Mouse (Mus musculus) right cerebral cortex, postnatal 14 days (tissue): Measurements from ENCODE around the gene Celf1.
"Not testable (repeated sequence)": the region's sequence is repeated elsewhere in the genome, so short reads cannot be mapped to it uniquely, and the experiment has no call there.

Source experiments
- DNase-seq: peaks from one replicate; pipeline ENCODE4 v3.0.0; 2022

Celf1 gene

DNA sequence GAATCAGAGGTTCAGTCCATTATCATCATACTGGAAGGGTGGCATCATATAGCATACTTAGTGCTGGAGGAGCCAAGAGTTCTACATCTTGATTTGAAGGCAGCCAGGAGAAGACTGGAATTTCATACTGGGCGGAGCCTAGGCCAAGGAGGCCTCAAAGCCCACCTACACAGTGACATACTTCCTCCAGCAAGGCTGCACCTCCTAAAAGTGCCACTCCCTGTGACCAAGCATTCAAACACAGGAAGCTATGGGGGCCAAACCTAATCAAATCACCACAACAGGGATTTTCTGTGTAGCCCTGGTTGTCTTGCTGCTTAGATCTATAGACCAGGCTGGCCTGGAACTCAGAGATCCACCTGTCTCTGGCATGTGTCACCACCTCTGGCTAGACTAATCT lies 83.8 kb downstream of the Celf1 start:
- DNase-seq = no peak

DNA sequence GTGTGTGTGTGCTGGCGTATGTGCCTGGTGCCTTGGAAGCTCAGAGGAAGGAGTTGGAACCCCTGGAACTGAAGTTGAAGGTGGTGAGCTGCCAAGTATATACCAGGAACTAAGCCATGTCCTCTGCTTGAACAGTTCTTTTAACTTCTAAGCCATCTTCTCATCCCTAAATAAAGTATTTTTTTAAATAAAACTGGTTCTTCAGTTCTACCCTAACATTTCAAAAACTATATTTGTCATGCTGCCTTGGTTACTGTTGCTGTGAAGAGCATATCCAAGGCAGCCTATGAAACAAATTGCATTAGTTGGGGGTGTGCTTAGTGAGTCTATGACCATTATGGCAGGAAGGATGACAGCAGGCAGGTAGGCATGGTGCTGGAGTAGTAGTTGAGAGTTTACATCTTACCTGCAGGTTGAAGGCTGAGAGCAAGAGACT lies 84.9 kb downstream of the Celf1 start:
- DNase-seq = no peak

DNA sequence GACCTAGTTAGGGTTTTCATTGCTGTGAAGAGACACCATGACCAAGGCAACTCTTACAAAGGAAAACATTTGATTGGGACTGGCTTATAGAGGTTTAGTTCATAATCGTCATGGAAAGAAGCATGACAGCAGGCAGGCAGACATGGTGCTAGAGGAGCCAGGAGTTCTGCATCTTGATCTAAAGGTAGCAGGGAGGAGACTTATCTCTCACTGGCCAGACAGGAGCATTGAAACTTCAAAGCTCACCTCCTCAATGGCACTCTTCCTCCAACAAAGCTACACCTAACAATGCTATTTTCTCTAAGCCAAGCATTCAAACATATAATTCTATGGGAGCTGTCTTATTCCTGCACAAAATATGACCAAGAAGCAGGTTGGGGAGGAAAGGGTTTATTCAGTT lies 86.3 kb downstream of the Celf1 start:
- no peak for DNase-seq

DNA sequence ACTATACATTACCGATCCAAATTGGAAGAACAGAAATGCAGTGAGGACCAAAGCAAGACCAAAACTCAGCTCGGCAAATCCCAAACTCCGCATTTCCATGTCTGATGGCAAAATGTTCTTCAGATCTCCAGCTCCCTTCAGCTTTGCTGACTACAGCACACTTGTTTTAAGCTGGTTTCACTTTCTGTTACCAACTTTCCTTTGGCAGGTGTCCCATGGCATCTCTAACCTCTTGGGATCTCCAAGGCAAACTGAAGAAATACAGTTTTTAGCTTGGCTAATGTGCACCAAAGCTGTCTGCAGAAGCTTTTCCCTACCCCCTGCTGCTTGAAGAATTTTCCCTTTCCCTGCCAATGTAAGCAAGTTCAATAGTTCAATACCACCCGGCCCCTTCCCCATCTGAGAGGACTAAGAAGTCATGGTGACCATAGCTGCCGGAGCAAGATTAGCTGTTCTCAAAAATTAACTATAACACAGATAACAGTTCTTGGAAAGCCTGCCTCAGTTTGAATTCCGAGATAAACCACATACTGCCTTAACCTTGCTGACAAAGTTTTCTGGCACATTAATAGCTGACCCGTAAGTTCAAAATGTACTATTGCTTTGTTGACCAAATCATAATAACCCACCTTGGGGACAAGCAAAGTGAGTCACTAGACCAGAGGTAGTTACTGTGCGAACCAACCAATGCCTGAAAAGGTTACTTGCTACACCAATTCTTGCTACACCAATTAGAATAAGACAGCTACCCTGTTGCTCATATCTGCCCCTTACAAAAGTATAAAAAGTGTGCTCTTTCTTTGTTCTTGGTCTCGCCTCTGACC lies 87.4 kb downstream of the Celf1 start:
- no peak for DNase-seq

DNA sequence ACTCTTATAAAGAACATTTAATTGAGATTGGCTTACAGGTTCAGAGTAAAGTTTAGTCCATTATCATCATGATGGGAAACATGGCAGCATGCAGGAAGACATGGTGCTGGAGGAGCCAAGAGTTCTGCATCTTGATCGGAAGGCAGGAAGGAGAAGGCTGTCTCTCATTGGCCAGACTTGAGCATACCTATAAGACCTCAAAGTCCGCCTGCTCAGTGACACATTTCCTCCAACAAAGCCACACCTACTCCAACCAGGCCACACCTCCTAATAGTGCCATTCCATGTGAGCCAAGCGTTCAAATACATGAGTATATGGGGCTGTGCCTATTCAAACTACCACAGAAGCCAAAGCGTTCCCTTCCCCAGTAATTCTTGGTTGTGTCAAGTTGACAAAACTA lies 91.0 kb downstream of the Celf1 start:
- DNase-seq = no peak

DNA sequence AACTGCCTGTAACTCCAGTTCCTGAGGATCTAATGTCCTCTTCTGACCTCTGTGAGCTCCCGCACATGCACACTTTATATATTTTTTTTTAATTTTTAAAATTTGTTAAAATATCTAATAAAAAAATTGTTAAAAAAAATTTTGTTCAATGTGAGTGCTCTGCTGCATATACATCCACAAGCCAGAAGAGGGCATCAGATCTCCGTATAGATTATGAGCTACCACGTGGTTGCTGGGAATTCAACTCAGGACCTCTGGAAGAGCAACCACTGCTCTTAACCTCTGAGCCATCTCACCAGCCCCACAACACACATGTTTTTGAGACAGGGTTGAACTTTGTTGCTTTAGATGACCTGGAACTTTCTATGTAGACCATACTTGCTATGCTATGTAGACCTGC lies 92.8 kb downstream of the Celf1 start:
- no peak for DNase-seq

DNA sequence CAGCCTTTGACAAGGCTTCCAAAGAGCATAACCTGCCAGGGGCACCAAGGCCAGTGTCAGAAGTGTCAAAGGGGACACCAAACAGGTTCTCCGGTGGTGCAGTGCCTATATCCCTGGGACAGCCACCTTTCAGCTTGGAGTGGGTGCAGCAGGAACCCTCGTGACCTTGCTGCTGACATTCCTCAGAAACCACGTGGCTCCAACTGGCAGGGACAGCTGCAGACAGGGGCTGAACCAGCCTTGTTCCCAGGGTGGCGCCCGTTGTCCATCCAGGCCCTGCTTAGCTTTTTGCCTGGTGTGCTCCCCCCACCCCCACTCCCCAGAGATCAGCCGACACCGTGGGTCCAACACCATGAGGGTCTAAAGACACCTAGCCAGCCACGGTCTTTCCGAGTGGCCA lies 95.2 kb downstream of the Celf1 start, which contains the start of gene Rapsn:
Gene Rapsn, plus strand, starts transcription at position 236 of the 400 bp plus-strand sequence.
- no peak for DNase-seq

DNA sequence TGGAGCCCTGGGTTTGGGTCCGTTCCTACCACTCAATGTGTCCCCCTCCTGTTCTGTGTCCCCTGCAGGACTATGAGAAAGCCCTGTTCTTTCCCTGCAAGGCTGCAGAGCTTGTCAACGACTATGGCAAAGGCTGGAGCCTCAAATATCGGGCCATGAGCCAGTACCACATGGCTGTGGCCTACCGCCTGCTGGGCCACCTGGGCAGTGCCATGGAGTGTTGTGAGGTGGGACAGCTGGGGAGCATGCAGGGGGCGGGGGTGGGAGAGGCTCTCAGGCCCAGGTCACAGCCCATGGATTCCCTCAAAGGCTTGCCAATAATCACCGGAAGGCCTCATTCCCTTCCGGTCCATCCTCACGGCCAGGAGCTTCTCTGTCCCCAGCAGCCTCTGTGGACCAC lies 101.6 kb downstream of the Celf1 start:
- no peak for DNase-seq

DNA sequence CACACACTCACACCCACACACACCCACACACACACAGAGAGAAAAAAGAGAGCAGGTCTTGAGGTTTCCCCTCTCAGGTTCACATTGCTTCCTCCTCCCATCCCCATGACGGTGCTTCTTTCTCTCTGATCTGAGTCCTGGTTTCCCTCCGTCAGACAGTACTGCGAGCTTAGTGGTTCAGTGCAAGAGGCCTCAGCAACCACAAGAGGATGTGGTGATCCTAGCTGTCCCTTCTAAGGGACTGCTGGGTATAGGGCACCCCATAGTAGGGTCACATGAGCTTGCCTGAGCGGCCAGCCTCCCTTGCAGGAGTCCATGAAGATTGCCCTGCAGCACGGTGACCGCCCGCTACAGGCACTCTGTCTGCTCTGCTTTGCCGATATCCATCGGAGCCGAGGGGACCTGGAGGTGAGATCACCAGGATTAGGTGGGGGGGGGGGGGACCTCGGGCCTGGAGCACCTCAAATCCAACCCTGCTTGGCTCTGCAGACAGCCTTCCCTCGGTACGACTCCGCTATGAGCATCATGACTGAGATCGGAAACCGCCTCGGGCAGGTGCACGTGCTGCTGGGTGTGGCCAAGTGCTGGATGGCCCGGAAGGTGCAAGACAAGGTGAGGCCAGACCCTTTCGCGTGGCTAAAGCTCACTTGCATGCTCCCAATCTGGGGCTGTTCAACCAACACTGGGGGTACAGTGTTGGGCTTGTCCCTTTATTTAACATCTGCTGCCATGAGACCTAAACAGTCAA lies 102.6 kb downstream of the Celf1 start:
- DNase-seq = no peak

DNA sequence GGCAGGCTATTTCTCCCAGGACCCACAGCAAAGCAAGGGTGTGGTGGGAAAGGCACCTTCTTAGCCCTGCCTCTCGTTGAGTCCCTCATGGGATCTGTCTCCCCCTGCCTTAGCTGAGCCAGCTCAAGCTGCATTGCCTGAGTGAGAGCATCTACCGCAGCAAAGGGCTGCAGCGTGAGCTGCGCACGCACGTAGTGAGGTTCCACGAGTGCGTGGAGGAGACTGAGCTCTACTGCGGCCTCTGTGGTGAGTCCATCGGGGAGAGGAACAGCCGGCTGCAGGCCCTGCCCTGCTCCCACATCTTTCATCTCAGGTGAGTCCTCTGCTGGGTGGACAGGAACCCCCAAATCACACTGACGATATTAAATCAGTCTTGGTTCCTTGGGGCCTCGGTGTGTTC lies 104.5 kb downstream of the Celf1 start:
- no peak for DNase-seq

DNA sequence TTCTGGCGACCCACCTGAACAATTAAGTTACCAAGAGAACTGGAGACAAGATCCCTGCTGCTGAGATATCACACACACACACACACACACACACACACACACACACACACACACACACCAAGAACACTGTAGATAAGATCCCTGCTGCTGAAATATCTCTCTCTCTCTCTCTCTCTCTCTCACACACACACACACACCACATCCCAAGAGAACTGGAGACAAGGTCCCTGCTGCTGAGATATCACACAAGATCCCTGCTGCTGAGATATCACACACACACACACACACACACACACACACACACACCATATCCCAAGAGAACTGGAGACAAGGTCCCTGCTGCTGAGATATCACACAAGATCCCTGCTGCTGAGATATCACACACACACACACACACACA lies 105.6 kb downstream of the Celf1 start:
- DNase-seq = not testable (repeated sequence)

DNA sequence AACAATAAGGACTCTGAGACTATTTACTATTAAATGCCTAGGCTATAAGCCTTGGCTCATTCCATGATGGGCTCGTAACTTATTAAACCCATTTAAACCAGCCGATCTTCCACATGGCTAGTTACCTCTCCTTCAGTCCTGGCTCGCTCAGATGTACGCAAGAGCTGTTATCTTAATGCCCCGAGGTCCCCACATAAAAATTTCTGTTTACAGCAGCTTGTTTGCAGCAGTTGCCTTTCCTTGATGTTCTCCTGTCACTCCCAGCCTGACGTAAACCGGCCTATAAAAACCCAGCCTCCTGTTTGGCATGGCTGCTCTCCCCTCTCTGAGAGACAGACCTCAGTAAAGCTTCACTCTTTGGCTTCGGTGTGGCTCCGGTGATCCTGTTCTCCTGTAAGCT lies 107.2 kb downstream of the Celf1 start:
- DNase-seq = no peak

DNA sequence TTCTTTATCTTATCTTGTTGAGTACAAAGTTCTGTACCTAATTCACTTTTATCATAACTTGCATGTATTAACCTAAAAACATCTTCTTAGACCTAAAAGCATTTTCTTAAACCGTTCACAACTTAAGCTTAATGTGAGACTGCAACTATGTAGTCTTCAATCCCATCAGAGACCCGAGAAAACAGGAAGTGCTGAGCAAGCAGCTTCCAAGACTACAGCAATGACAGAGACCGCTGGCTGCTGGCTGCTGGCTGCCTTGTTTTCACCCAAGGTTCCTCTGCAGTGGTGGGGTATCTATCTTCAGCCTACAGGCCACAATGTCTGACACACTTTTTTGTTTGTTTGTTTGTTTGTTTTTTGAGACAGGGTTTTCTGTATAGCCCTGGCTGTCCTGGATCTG lies 111.7 kb downstream of the Celf1 start:
- DNase-seq = no peak

DNA sequence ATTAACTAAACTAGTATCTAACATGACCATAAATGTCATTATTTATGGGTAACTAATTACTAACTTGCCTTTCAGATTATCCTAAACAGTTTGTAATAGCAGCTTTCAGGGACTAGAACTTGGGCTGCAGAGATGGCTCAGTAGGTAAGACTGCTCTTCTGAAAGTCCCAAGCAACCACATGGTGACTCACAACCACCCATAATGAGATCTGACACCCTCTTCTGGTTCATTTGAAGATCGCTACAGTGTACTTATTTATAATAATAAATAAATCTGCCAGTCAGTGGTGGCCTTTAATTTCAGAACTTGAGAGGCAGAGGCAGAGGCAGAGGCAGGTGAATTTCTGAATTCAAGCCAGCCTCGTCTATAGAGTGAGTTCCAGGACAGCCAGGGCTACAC lies 112.6 kb downstream of the Celf1 start:
- DNase-seq = no peak

DNA sequence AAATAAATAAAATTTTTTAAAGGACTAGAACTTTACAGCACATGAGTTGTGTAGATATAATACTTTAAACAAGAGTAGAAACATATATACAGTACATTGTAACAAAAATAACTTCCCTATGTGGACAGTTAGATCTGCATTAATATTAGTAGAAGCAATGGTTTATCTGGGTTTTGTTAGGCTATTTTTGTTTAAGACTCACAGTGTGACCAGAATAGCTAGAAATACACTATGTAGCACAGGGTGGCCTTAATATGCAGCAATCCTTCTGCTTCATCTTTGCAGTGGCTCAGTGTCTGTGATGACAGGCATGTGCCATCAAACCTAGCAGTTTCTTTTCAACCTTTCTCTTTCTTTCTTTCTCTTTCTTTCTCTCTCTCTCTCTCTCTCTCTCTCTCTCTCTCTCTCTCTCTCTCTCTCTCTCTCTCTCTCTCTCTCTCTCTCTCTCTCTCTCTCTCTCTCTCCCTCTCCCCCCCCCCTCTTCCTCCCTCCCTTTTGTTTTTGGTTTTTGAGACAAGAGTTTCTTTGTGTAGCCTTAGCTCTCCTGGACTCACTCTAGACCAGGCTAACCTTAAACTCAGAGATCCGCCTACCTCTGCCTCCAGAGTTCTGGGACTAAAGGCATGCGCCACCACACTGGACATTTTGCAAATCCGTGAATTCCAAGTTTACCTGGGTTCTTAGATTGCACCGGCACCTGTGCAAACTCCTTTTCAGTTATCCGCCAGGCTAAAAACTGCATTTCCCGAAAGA lies 113.2 kb downstream of the Celf1 start:
- no peak for DNase-seq

DNA sequence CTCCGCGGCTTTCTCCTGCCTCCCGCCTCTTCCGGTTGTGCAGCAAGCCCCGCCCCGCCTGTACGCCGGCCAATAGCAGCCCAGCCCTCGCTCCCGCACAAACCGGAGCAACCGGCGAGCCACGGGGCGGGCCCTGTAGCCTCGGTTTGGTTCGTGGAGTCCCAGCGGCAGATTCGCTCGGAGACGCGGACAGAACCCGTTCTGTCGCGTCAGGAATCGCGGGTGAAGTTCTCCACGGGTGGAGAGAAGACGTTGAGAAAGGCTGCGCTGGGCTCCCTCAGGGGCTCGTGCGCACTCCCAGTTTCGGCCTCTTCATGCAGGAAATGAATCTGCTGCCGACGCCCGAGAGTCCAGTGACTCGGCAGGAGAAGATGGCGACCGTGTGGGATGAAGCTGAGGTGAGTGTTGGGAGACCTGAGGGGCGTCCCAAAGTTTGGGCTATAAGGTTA lies 113.8 kb downstream of the Celf1 start, which contains the start of gene Psmc3:
Gene Psmc3, plus strand, starts transcription at position 76 of the 449 bp plus-strand sequence.
- peak; percentile 97 for DNase-seq

DNA sequence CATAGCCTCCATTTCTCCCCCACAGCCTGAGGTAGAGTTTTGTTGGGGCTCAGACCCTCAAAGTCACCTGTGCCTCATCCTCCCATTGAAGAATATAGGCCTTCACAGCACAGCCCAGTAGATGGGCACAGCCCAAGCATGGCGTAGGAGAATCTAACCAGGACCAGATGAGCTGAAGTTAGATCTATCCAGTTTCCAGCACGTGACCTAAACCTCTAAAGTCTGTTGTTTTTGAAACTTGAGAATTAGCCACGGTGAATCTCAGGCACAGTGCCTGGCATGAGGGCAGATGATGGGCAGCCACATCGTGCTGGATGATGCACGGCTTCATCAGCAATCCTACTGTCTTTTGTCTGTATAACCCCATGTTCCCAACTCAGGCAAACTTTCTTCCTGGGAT lies 118.3 kb downstream of the Celf1 start:
- no peak for DNase-seq

DNA sequence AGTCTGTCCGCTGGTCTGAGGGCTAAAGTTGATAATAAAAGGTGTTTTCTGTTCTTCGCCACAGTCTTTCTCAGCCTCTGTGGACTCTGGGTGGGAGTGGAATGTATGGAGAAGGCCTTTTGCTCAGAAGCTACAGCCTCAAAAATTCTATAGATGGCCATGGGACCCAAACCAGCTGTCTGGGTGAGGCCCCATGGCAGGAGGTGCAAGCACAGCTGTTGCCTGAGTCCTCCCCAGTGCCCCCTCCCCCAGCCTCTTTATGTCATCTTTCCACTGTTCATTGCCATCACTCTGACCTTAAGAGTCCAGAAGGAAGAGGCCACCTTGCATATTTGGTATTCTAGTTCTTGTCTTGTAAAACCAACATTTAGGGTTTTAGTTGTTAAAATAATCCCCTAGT lies 119.2 kb downstream of the Celf1 start:
- DNase-seq = no peak

DNA sequence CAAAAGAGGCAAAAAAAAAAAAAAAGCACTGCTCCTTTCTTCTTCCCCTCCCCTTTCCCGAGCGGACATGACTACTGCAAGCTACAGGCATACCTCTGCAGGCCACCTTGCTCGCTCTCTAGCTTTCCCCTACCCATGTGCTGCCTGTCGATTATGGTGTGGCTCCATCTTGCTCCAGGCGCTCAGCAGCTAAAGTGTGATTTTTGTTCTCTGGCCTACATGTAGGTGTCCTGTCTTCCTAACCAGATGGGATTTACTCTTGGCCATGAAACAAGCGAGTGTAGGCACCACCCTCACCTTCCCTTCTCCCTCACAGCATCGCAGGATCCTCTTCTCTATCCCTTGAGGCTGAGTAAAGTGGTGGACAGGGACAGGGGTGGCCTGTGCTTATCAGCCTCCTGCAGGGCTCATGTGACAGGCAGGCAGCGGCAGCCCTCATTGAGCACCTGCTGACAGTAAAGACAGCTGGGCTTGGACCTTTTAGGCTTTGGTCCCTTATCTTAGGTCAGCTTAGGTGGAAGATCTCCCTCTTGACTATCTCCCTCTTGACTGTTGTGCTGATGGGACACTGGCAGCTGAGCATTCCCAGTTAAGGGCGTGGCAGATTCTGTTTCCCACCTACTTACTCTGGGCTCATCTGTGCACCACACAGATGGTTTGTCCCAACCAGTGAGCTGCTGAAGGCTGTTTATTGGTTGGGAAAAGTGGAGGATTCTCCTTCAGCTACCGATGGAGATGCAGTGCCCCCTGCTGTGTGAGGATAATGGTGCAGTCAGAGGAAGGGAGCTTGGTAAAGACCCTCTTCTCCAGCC lies 120.6 kb downstream of the Celf1 start:
- DNase-seq = peak; percentile 75

DNA sequence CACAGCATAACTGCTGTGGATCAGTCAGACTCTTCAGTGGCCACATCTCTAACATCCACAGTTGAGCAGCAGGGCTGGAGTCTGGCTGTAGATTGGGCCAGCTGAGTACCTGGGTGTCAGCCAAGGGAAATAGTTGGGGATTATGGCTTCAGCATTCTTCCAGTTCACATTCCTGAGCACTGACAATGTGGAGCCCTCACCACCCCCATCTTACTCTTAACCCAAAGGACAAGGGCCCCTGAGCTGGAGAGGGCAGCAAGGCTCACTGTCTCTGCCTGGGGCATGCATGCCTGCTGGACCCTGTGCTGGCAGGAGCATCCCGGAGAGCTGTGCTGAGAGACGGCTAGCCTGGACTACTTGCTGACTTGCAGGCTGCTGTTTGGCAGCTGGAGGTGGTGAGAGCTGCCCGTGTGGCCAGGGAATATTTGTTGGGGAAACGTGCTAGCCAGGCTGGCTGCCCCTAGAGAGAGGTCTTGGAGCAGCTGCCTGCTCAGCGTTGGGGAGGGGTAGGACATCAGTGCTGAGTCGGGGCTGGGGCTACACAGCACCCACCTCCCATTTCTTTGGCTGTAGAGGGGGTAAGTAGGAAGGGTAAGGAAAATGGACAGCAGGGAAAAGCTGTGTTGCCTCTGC lies 121.8 kb downstream of the Celf1 start:
- DNase-seq = no peak

DNA sequence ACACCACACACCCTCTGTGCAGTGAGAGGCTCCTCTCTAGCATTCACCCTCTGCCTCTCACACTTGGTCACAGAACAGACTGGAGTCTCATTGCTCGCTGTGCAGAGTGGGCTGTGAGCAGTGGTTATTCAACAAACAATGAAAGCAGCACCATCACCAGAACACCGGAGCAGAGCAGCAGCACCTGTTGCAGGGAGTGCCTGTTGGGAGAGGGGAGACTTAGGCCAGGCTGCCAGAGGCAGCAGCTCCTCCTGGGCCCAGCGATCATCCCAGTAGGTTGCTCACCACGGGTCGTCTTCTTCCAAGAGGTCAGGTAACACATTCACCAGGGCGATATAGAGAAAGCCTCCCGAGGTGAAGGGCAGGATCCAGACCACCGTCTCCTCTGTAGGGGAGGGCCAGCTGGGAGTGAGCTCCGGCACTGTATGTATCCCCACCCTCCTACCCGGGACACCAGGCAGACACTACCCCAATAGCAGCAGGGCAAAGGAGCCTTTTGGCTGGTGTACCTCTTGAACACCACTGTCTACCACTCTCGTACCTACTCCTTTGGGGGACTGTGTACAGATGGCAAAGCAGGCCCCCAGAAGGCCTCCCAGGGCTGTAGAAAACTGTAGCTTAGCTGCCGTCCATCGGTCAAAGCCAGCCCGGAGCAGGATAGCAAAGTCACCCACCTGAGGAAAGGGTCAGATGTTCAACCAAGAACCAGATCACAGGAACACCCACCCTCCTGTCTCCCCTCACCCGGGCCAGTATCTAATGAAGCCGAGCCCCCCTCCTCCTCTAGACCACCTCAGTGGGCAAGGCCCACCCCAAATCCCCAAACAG lies 122.8 kb downstream of the Celf1 start:
- DNase-seq = no peak
